Mouse (Mus musculus): ENCODE measurements around the gene Sirt3.
"Not testable (repeated sequence)": the region's sequence is repeated elsewhere in the genome, so short reads cannot be mapped to it uniquely, and the experiment has no call there.

The Sirt3 gene

GRCm38 (mm10) chr7:140897863-140898262 is 15.8 kb upstream of the Sirt3 start:
- no peak for DNase-seq (ENCODE audit: low spot score in 2 of 2)

- no peak for DNase-seq (ENCODE audit: low spot score in 2 of 2)
Measured at GRCm38 (mm10) chr7:140894611-140895010, 12.5 kb upstream of the Sirt3 start.

DNA sequence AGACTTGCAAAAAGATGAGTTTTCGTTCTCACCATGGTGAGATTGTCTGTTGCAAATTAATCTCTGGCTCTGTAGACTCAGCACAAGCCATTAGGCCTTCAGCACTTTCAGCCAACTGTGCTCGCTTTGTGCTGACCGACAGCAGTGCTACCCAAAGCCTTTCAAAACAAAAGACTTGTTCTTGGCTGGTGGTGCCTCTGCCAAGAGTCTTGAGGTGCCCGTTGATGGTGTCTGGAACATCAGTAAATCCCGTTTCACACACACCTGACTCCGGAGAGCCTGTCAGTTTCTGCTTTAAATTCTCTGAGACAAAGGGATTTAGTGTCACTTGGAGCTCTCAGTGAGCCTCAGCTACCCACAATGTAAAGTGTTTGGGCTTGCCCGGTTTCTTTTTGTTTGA is 11.9 kb upstream of the Sirt3 start:
- DNase-seq (ENCODE audit: low spot score in 2 of 2), result no peak

DNA sequence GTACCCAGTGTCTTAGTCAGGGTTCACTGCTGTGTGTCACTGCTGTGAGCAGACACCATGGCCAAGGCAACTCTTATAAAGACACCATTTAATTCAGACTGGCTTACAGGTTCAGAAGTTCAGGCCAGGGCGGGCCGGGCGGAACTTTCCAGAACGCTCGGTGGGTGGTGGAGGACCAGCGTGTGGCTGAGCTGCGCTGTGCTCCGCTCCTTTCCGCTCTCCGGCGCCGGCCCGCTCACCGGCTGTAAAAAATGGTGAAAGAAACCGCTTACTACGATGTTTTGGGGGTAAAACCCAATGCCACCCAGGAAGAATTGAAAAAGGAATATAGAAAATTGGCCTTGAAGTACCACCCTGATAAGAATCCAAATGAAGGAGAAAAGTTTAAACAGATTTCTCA is 8.5 kb upstream of the Sirt3 start:
- not testable (repeated sequence) for DNase-seq (ENCODE audit: low spot score in 2 of 2)

- no peak for DNase-seq (ENCODE audit: low spot score in 2 of 2)
Measured at GRCm38 (mm10) chr7:140882469-140882803, 327 bp upstream of the Sirt3 start.

DNA sequence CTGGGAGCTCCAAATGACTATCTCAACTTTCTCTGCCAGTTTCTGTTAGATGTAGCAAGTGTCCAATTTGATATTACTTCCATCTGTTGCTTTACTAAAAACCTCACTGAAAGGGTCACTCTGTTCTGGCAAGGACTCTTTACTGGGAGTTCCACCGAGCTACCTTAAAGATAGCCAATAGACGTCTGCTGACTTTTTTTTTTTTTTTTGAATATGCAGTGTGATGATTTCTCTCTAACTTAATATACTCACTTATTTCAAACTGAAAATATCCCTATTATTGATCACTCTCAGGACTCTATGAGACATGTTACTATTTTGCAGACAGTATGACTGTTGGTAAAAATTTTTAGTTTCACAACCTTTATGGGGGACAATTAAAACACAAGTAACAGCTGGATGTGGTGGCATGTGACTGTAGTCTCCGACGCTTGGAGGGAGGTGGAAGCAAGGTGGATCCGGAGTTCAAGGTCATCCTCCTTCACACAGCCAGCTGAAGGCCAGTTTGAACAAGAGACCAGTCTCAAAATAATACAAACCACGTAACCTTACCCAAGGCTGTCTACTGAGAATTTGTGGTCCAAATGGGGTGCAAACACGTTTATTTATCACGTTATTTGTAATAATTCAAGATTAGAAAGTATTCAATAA is 1.1 kb downstream of the Sirt3 start:
- DNase-seq (ENCODE audit: low spot score in 2 of 2), result no peak

DNA sequence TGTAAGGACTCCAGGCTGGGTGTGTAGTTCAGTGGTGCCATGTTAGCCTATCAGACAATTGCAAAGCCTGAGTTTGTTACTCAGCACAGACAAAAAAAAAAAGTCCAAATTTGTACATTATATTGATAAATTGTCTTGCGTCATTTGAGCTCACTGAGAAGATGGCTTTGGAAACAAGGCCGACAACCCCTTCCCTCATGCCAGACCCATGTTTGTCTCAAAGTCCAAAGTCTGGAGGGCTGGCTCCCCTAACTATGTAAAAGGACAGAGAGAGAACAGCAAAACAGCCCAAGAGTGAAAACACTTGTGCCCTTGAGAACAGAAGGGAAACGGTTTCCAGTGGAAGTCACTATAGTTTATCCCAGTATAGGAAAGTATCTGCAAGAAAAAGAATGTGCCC is 1.7 kb downstream of the Sirt3 start:
- no peak for DNase-seq (ENCODE audit: low spot score in 2 of 2)

GRCm38 (mm10) chr7:140879355-140879754 is 2.8 kb downstream of the Sirt3 start:
- DNase-seq (ENCODE audit: low spot score in 2 of 2), result no peak

GRCm38 (mm10) chr7:140877364-140877763 is 4.7 kb downstream of the Sirt3 start:
- DNase-seq (ENCODE audit: low spot score in 2 of 2), result no peak

- no peak for DNase-seq (ENCODE audit: low spot score in 2 of 2)
Measured at GRCm38 (mm10) chr7:140874224-140874623, 7.9 kb downstream of the Sirt3 start.

DNA sequence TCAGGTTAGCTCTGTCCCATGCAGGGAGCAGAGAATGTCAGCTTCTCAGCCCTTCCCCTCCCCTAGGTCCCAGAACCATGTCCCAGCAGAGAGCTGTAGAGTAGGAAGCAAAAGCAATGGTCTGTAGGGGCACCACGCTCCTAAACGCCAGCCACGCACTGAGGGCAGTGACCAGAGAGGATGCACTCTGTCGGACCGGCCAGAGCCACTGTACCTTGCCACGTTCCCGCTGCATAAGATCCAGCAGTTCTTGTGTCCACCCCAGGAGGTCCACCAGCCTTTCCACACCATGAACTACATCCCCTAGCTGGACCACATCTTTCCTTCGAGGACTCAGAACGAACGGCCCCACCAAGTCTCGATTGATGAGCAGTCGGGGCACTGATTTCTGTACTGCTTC is 17.3 kb downstream of the Sirt3 start:
- DNase-seq (ENCODE audit: low spot score in 2 of 2), result no peak

DNA sequence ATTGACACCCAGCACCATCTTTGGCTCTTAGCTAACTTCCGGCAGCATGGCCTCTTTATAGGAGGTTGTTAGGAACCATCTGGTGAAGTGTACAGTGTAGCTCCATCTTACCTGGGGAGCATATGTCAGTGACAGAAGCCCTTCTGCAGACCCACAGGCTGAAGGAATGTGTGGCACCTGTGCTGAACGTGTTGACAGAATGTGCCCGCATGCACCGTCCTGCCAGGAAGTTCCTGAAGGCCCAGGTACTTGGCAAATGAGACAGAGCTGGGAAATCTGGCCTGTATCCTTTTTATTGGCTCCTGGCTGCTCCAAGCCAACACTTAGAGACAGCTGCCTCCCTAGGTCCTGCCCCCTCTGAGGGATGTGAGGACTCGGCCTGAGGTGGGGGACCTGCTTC is 21.4 kb downstream of the Sirt3 start:
- DNase-seq (ENCODE audit: low spot score in 2 of 2), result no peak

- no peak for DNase-seq (ENCODE audit: low spot score in 2 of 2)
Measured at GRCm38 (mm10) chr7:140859997-140860396, 22.1 kb downstream of the Sirt3 start.

DNA sequence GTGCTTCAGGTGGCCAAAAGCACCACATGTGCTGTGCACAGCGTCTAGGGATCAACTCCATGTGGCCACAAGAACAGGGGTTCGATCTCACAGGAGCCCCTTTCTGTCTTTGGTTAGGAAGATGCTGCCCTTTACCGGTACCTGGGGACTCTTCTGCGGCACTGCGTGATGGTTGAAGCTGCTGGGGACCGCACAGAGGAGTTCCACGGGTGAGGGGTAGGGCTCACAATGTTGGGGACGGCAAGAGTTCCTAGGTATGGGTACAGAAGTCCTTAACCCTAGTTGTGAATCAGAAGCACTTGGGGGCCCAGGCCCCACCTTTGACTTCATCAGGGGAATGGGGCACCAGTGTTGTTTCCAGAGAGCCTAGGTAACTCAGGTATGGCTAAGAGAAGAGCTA is 23.4 kb downstream of the Sirt3 start:
- DNase-seq (ENCODE audit: low spot score in 2 of 2), result no peak

GRCm38 (mm10) chr7:140857550-140858505 is 24.3 kb downstream of the Sirt3 start, which contains the start of gene Bet1l:
Gene Bet1l, minus strand, starts transcription at chr7:140857577.
- DNase-seq (ENCODE audit: low spot score in 2 of 2), result no peak

- DNase-seq (ENCODE audit: low spot score in 2 of 2), result peak; percentile 85 to 86
Measured at GRCm38 (mm10) chr7:140856785-140857549, 25.1 kb downstream of the Sirt3 start, which contains the start of gene Ric8a. Gene Ric8a, plus strand, starts transcription at chr7:140856957.

GRCm38 (mm10) chr7:140855860-140856784 is 26.0 kb downstream of the Sirt3 start, which contains the start of gene Gm45785:
Gene Gm45785, minus strand, starts transcription at chr7:140856331.
- DNase-seq (ENCODE audit: low spot score in 2 of 2), result peak; percentile 78 to 90

DNA sequence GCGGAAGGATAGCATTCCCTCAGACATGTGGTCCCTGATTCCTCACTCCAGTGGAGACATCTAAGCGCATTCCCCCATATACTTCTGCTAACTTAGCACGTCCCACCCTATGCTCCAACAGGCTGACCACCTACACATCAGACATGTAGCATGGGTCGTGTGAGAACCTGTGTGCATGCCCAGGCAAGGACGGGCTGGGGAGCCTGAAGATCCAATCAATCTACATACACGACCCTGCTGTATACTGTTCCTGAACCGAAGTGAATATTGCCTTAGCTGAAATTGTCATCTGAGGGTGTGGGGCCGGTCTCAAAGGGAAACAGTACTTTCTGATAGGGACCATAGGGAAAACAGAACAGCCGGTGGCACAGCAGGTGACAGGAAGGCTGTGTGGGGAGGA is 26.9 kb downstream of the Sirt3 start:
- DNase-seq (ENCODE audit: low spot score in 2 of 2), result no peak

DNA sequence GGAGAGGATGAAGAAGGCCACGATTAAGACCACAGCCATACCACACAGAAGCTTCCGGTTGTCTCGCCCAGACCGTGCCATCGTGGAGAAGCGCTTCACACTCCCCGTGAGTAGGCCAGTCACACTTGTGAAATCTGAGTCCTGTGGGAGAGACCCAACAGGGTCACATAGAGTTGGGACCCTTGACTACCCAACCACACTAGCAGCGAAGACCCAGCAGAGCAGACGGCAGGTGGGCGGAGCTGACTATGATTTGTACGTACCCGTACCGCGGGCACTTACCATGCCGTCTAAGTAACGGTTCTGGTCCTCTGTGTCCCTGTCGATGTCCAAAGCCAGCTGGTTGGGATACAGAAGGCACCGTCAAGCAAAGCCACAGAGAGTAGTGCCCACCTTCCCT is 27.6 kb downstream of the Sirt3 start:
- DNase-seq (ENCODE audit: low spot score in 2 of 2), result no peak

- DNase-seq (ENCODE audit: low spot score in 2 of 2), result no peak
Measured at GRCm38 (mm10) chr7:140853386-140853785, 28.7 kb downstream of the Sirt3 start.

DNA sequence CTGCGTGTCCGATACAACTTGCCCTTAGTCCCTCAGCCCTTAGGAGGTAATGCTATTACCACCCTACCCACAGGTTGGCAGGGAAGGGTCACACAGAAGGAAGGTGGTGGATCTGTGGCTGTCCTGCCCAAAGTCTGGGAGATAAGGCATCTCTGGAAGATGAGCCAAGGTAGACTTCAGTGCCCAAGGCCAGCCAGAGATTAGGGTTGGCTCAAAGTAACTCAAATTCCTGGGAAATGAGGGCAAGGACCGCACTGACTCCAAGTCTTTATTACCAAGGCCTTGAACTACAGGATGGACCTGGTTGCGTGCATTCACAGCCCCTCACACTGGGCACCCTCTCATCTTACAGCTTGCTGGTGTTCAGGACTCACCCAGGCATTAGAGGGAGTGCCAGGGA is 30.2 kb downstream of the Sirt3 start:
- DNase-seq (ENCODE audit: low spot score in 2 of 2), result no peak
